Mouse (Mus musculus): ENCODE results near the gene Csn1s2b.
"Not testable (repeated sequence)": the region's sequence is repeated elsewhere in the genome, so short reads cannot be mapped to it uniquely, and the experiment has no call there.

Csn1s2b gene

GRCm38 (mm10) chr5:87807782-87808181 is at the start of gene Csn1s2b:
Csn1s2b (plus strand) TSS chr5:87808082.
- no peak for DNase-seq (ENCODE audit: low read depth, low spot score)

GRCm38 (mm10) chr5:87764546-87764945 is 43.3 kb upstream of the Csn1s2b start:
- DNase-seq (ENCODE audit: low read depth, low spot score) = no peak

GRCm38 (mm10) chr5:87772151-87772550 is 35.7 kb upstream of the Csn1s2b start:
- DNase-seq (ENCODE audit: low read depth, low spot score) = not testable (repeated sequence)

GRCm38 (mm10) chr5:87774267-87774666 is 33.6 kb upstream of the Csn1s2b start, which contains the start of gene Csn1s2a:
Csn1s2a (plus strand) TSS chr5:87774567.
- no peak for DNase-seq (ENCODE audit: low read depth, low spot score)

- no peak for DNase-seq (ENCODE audit: low read depth, low spot score)
Observed at GRCm38 (mm10) chr5:87782731-87783130, 25.2 kb upstream of the Csn1s2b start.

- no peak for DNase-seq (ENCODE audit: low read depth, low spot score)
Observed at GRCm38 (mm10) chr5:87809253-87809652, 1.4 kb downstream of the Csn1s2b start.

- no peak for DNase-seq (ENCODE audit: low read depth, low spot score)
Observed at GRCm38 (mm10) chr5:87825386-87825785, 17.5 kb downstream of the Csn1s2b start, which contains the start of gene Prr27. Prr27 (plus strand) TSS chr5:87825686.

- DNase-seq (ENCODE audit: low read depth, low spot score) = no peak
Observed at GRCm38 (mm10) chr5:87855136-87855716, 47.3 kb downstream of the Csn1s2b start.

- no peak for DNase-seq (ENCODE audit: low read depth, low spot score)
Observed at GRCm38 (mm10) chr5:87870084-87870483, 62.2 kb downstream of the Csn1s2b start.

- DNase-seq (ENCODE audit: low read depth, low spot score) = no peak
Observed at GRCm38 (mm10) chr5:87871423-87871822, 63.5 kb downstream of the Csn1s2b start.
